In genomic region chr7:29155196-29155837, GRCm38 (mm10) we compare ENCODE assay signal across 8 mouse cellular contexts. TPM values are rescaled to one million over a fixed set of nuclear protein-coding genes. Genes with fewer than 3 reads are reported as not detected.
DNase-seq lines count a peak whose midpoint lies in the region; ATAC-seq lines count a peak whose summit lies in the region.

No protein-coding gene starts in this region.

- 7% methylated on average over 37 of the region's 37 CpGs for WGBS in hindbrain, embryonic 15.5 days

- peak; percentile 96 for DNase-seq in ZHBTc4 (ENCODE audit: low read depth, low spot score)
- peak; percentile 89 to 94 for DNase-seq in cerebellum, postnatal 36 days
- DNase-seq in frontal cortex, postnatal 36 days (ENCODE audit: low spot score in 2 of 2): peak; percentile 87 to 92
- peak; percentile 80 for DNase-seq in left cerebral cortex, adult 11 months (ENCODE audit: low spot score)
- peak; percentile 95 for DNase-seq in lung, postnatal 36 days
- peak; percentile 94 for DNase-seq in right cerebral cortex, adult 18-20 months
- DNase-seq in urinary bladder, postnatal 10 days (ENCODE audit: low spot score): peak; percentile 54

- peak overlapping the region; percentile 62 for H3K4me3 ChIP-seq in hindbrain, embryonic 15.5 days

- peak overlapping the region; percentile 68 for H3K9ac ChIP-seq in hindbrain, embryonic 15.5 days

- H3K4me2 ChIP-seq in hindbrain, embryonic 15.5 days: peak overlapping the region; percentile 76

- H3K36me3 ChIP-seq in hindbrain, embryonic 15.5 days: 0 out of 2 replicates have a peak, but pooled peaks cover 8% of the 10 kb centered on the region

- H3K4me1 ChIP-seq in hindbrain, embryonic 15.5 days (replicated peaks): peaks cover 12% of the 10 kb centered on the region

- no peaks in the 10 kb centered on the region for H3K9me3 ChIP-seq in hindbrain, embryonic 15.5 days

- ATAC-seq in hindbrain, embryonic 15.5 days (ENCODE audit: low FRiP score, low read depth): peak; percentile 92

- peaks cover 17% of the 10 kb centered on the region for H3K27me3 ChIP-seq in hindbrain, embryonic 15.5 days

- peak overlapping the region; percentile 84 for H3K27ac ChIP-seq in hindbrain, embryonic 15.5 days (replicated peaks)

RNA-seq across cellular contexts. Expression of gene Fam98c, which starts 0.7 kb away (rescaled TPM):
- 33.0 and 37.9 TPM in 2 replicates for polyA plus RNA-seq in hindbrain, embryonic 15.5 days (2015; fragmentation: Nextera tagmentation; extraction: Ambion mirVana)

RNA-seq across cellular contexts. Expression of gene Ggn, which starts 14.7 kb away (rescaled TPM):
- polyA plus RNA-seq in hindbrain, embryonic 15.5 days (2015; fragmentation: Nextera tagmentation; extraction: Ambion mirVana): 0.46 and 0.70 TPM in 2 replicates

RNA-seq across cellular contexts. Expression of gene Spred3, which starts 14.9 kb away (rescaled TPM):
- polyA plus RNA-seq in hindbrain, embryonic 15.5 days (2015; fragmentation: Nextera tagmentation; extraction: Ambion mirVana): 9.5 and 11.9 TPM in 2 replicates

RNA-seq across cellular contexts. Expression of gene Rasgrp4, which starts 20.7 kb away (rescaled TPM):
- 0.87 and 0.91 TPM in 2 replicates for polyA plus RNA-seq in hindbrain, embryonic 15.5 days (2015; fragmentation: Nextera tagmentation; extraction: Ambion mirVana)

RNA-seq across cellular contexts. Expression of gene Psmd8, which starts 25.2 kb away (rescaled TPM):
- polyA plus RNA-seq in hindbrain, embryonic 15.5 days (2015; fragmentation: Nextera tagmentation; extraction: Ambion mirVana): 272 and 274 TPM in 2 replicates

Comparison
In these comparisons a context has a peak if more than half of its experiments do, and no peak if none do; other contexts are left out.
1. Peak in every context shown above with its lines: DNase-seq, ATAC-seq, H3K4me3 ChIP-seq and H3K27ac ChIP-seq.